Mouse (Mus musculus): ENCODE results near the gene Pan3. TPM values are rescaled to one million over a fixed set of nuclear protein-coding genes. Genes with fewer than 3 reads are reported as not detected.

The Pan3 gene
- polyA plus RNA-seq, 1 experiment = 111 TPM

DNA sequence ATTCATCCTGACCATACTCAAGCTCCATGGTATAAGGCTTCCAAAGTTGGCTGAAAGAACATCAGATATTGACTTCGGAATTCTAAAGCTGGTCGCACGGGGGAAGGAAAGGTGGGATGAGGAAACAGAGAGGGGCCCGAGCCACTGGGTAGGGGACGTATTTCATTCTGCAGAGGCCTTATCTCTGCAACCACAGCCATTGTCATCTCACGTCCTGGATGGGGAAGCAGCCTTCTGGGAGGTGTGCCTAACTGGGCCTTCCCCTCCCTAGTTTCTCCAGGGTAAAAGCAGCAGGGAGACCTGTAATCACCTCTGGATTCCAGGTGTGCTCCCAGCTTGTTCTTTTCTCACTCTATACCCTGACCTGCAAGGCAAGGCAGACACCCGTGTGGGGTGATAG, 142.7 kb downstream of the Pan3 start:
- Histone ChIP-seq H3K27me3 (ENCODE audit: control insufficient read depth, insufficient read depth, low read length, poor library complexity, severe bottlenecking) (no peaks in the 10 kb centered on the region), H3K4me3 (ENCODE audit: low read depth, low read length) (no peak overlapping the region), H3K36me3 (ENCODE audit: control insufficient read depth, insufficient read depth, low read length, poor library complexity, severe bottlenecking) (no peaks in the 10 kb centered on the region), H3K4me1 (ENCODE audit: control insufficient read depth, insufficient read depth, low read length) (no peaks in the 10 kb centered on the region), H3K27ac (ENCODE audit: insufficient read depth, low read length) (no peak overlapping the region), H3K9ac (ENCODE audit: low read depth, poor library complexity, severe bottlenecking) (no peak overlapping the region), H3K9me3 (replicated peaks; ENCODE audit: control insufficient read depth, insufficient read depth, low read length, poor library complexity, severe bottlenecking) (no peaks in the 10 kb centered on the region)
- no peak for TF ChIP-seq POLR2A (IDR thresholded peaks at IDR 0.05; ENCODE audit: insufficient read depth, low read length)
- no peak for TF ChIP-seq CTCF (IDR thresholded peaks at IDR 0.05; ENCODE audit: low read depth, low read length)
- TF ChIP-seq EP300 (IDR thresholded peaks at IDR 0.05; ENCODE audit: insufficient read depth, low read depth, low read length) = no peak

DNA sequence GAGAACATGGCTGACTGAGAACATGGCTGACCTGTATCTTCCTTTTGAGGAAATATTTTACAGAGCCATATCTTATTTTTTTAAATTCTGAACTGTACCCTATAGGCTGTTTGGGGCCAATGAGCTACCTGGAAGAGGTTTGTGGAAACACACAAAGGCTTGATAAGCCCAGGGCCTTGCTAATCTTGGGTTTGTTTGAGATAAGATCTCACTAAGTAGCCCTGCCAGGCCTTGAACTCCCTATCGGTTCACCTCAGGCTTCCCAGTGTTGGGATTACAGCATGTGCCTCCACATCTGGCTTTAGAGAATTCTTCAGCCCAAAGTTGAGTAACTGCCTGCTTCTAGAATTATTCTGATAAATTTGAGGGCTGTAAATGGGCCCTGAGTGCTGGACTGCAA, 143.6 kb downstream of the Pan3 start:
- H3K4me3 ChIP-seq (ENCODE audit: low read depth, low read length) = no peak overlapping the region
- no peaks in the 10 kb centered on the region for H3K9me3 ChIP-seq (replicated peaks; ENCODE audit: control insufficient read depth, insufficient read depth, low read length, poor library complexity, severe bottlenecking)
- no peak overlapping the region for H3K9ac ChIP-seq (ENCODE audit: low read depth, poor library complexity, severe bottlenecking)
- no peaks in the 10 kb centered on the region for H3K27me3 ChIP-seq (ENCODE audit: control insufficient read depth, insufficient read depth, low read length, poor library complexity, severe bottlenecking)
- TF ChIP-seq POLR2A (IDR thresholded peaks at IDR 0.05; ENCODE audit: insufficient read depth, low read length) = no peak
- no peaks in the 10 kb centered on the region for H3K36me3 ChIP-seq (ENCODE audit: control insufficient read depth, insufficient read depth, low read length, poor library complexity, severe bottlenecking)
- no peaks in the 10 kb centered on the region for H3K4me1 ChIP-seq (ENCODE audit: control insufficient read depth, insufficient read depth, low read length)
- H3K27ac ChIP-seq (ENCODE audit: insufficient read depth, low read length) = no peak overlapping the region

DNA sequence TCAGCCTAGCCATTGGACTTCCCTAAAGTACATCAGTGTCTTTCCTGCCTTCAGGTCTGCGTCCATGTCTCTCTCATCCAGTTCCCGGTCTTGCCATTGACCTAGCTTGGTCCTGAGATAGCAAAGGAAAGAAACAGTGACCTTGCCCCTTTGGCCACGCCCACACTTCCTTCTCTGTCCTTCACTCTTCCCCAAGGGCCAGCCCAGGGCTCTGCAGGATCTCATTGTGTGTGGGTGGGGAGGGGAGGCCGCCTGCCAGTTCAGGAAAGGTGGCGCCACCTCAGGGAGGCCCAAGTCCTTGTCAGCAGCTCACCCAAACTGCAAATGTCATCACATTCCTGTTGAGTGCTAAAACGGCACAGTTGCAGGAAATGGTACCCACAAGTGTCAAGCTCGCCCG, 144.6 kb downstream of the Pan3 start:
- no peak overlapping the region for H3K27ac ChIP-seq (ENCODE audit: insufficient read depth, low read length)
- no peaks in the 10 kb centered on the region for H3K9me3 ChIP-seq (replicated peaks; ENCODE audit: control insufficient read depth, insufficient read depth, low read length, poor library complexity, severe bottlenecking)
- no peaks in the 10 kb centered on the region for H3K27me3 ChIP-seq (ENCODE audit: control insufficient read depth, insufficient read depth, low read length, poor library complexity, severe bottlenecking)
- TF ChIP-seq CTCF (IDR thresholded peaks at IDR 0.05; ENCODE audit: low read depth, low read length) = no peak
- TF ChIP-seq POLR2A (IDR thresholded peaks at IDR 0.05; ENCODE audit: insufficient read depth, low read length) = no peak
- no peak overlapping the region for H3K4me3 ChIP-seq (ENCODE audit: low read depth, low read length)
- H3K36me3 ChIP-seq (ENCODE audit: control insufficient read depth, insufficient read depth, low read length, poor library complexity, severe bottlenecking) = no peaks in the 10 kb centered on the region
- H3K9ac ChIP-seq (ENCODE audit: low read depth, poor library complexity, severe bottlenecking) = no peak overlapping the region
- H3K4me1 ChIP-seq (ENCODE audit: control insufficient read depth, insufficient read depth, low read length) = no peaks in the 10 kb centered on the region

DNA sequence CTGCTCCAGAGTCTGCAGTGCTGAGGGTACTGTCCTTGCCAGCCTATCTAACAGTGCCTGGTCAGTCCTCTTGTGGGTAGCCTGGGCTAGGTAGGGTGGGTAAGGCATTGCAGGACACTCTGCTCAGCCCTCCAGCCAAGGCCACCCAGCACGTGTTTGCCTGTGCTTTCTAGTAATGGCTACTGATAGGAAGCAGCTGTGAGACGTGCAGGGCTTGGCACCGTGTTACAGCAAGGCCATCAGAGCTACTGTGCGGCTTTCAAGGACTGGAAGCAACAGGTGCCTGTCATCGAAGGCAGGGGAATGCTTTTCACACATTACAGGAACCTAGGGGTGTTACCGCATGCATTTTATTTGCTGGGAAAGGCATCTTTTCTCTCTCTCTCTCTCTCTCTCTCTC, 147.0 kb downstream of the Pan3 start:
- no peaks in the 10 kb centered on the region for H3K36me3 ChIP-seq (ENCODE audit: control insufficient read depth, insufficient read depth, low read length, poor library complexity, severe bottlenecking)
- H3K4me3 ChIP-seq (ENCODE audit: low read depth, low read length) = no peak overlapping the region
- no peaks in the 10 kb centered on the region for H3K9me3 ChIP-seq (replicated peaks; ENCODE audit: control insufficient read depth, insufficient read depth, low read length, poor library complexity, severe bottlenecking)
- H3K4me1 ChIP-seq (ENCODE audit: control insufficient read depth, insufficient read depth, low read length) = no peaks in the 10 kb centered on the region
- TF ChIP-seq CTCF (IDR thresholded peaks at IDR 0.05; ENCODE audit: low read depth, low read length) (no peak), POLR2A (IDR thresholded peaks at IDR 0.05; ENCODE audit: insufficient read depth, low read length) (no peak), EP300 (IDR thresholded peaks at IDR 0.05; ENCODE audit: insufficient read depth, low read depth, low read length) (no peak)
- no peak overlapping the region for H3K9ac ChIP-seq (ENCODE audit: low read depth, poor library complexity, severe bottlenecking)
- no peak overlapping the region for H3K27ac ChIP-seq (ENCODE audit: insufficient read depth, low read length)
- H3K27me3 ChIP-seq (ENCODE audit: control insufficient read depth, insufficient read depth, low read length, poor library complexity, severe bottlenecking) = no peaks in the 10 kb centered on the region

DNA sequence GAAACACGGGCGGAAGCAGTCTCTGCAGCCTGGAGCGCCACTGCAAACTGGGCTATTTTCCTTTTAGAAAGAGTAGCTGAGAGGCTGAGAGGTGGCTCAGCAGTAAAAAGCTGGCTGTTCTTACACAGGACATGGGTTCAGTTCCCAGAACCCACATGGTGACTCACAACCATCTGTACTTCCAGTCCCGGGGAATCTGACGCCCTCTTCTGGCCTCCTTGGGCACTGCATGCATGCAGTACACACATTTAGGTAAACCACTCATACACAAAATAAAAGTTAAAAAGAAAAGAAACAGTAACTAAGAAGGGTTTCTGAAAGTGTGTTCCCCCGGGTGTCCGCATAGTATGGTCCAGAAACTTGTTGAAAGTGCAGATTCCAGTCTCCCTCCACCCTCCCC, 149.2 kb downstream of the Pan3 start:
- no peak overlapping the region for H3K4me3 ChIP-seq (ENCODE audit: low read depth, low read length)
- no peaks in the 10 kb centered on the region for H3K9me3 ChIP-seq (replicated peaks; ENCODE audit: control insufficient read depth, insufficient read depth, low read length, poor library complexity, severe bottlenecking)
- H3K27ac ChIP-seq (ENCODE audit: insufficient read depth, low read length) = no peak overlapping the region
- H3K27me3 ChIP-seq (ENCODE audit: control insufficient read depth, insufficient read depth, low read length, poor library complexity, severe bottlenecking) = no peaks in the 10 kb centered on the region
- no peaks in the 10 kb centered on the region for H3K4me1 ChIP-seq (ENCODE audit: control insufficient read depth, insufficient read depth, low read length)
- H3K36me3 ChIP-seq (ENCODE audit: control insufficient read depth, insufficient read depth, low read length, poor library complexity, severe bottlenecking) = no peaks in the 10 kb centered on the region
- H3K9ac ChIP-seq (ENCODE audit: low read depth, poor library complexity, severe bottlenecking) = no peak overlapping the region
- TF ChIP-seq POLR2A (IDR thresholded peaks at IDR 0.05; ENCODE audit: insufficient read depth, low read length) (no peak), CTCF (IDR thresholded peaks at IDR 0.05; ENCODE audit: low read depth, low read length) (peak; percentile 52), EP300 (IDR thresholded peaks at IDR 0.05; ENCODE audit: insufficient read depth, low read depth, low read length) (no peak)

DNA sequence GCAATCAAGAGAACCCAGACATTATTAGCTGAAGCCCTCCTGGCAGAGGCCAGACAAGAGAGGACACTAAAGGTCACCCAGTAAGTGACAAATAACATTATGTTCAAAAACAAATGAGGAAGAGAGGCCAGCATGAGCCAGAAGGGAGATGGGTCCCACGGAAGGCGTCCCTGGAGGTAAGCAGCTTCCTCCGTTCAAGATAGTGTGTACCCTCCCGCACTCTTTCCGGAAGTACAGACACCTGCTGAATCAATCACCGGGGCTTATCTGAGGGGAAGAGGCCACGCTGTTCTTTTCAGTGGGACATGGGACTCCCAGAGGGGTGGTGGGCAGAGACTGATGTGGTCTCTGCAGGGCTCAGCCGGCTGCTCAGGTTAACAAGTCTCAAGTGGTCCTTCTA, 149.7 kb downstream of the Pan3 start:
- no peak for TF ChIP-seq EP300 (IDR thresholded peaks at IDR 0.05; ENCODE audit: insufficient read depth, low read depth, low read length)
- TF ChIP-seq CTCF (IDR thresholded peaks at IDR 0.05; ENCODE audit: low read depth, low read length) = no peak
- TF ChIP-seq POLR2A (IDR thresholded peaks at IDR 0.05; ENCODE audit: insufficient read depth, low read length) = no peak
- Histone ChIP-seq H3K27me3 (ENCODE audit: control insufficient read depth, insufficient read depth, low read length, poor library complexity, severe bottlenecking) (no peaks in the 10 kb centered on the region), H3K9me3 (replicated peaks; ENCODE audit: control insufficient read depth, insufficient read depth, low read length, poor library complexity, severe bottlenecking) (no peaks in the 10 kb centered on the region), H3K36me3 (ENCODE audit: control insufficient read depth, insufficient read depth, low read length, poor library complexity, severe bottlenecking) (no peaks in the 10 kb centered on the region), H3K4me3 (ENCODE audit: low read depth, low read length) (no peak overlapping the region), H3K27ac (ENCODE audit: insufficient read depth, low read length) (no peak overlapping the region), H3K9ac (ENCODE audit: low read depth, poor library complexity, severe bottlenecking) (no peak overlapping the region), H3K4me1 (ENCODE audit: control insufficient read depth, insufficient read depth, low read length) (no peaks in the 10 kb centered on the region)
